Mouse (Mus musculus) gastrocnemius, postnatal 4 days (tissue): ENCODE measurements around the gene Cxcr2. TPM values are rescaled to one million over a fixed set of nuclear protein-coding genes. Genes with fewer than 3 reads are reported as not detected.
"Not testable (repeated sequence)": the region's sequence is repeated elsewhere in the genome, so short reads cannot be mapped to it uniquely, and the experiment has no call there.

ENCODE experiments used
- DNase-seq, 2 experiments: peaks; one replicate each; pipeline ENCODE4 v3.0.0; 2021 to 2022; ENCODE audit warnings: low spot score in 2 of 2, mixed read lengths in 2 of 2
- total RNA-seq, 2 experiments: library from RNA; stranded (reverse); gene quantifications; 2 replicates each; pipeline ENCODE4 v1.2.3; 2021

Gene Cxcr2
- total RNA-seq, 2 experiments from 2014 or later: 0.08 TPM; not detected in 1

- DNase-seq: no peak
These were observed 18.4 kb upstream of the Cxcr2 start for GRCm38 (mm10) chr1:74135326-74135950.

GRCm38 (mm10) chr1:74139415-74139814 lies 14.4 kb upstream of the Cxcr2 start:
- DNase-seq: no peak

- DNase-seq: no peak
These were observed 12.0 kb upstream of the Cxcr2 start for GRCm38 (mm10) chr1:74141781-74142180.

- no peak for DNase-seq
These were observed 4.5 kb upstream of the Cxcr2 start for GRCm38 (mm10) chr1:74149106-74149885.

GRCm38 (mm10) chr1:74150101-74150500 lies 3.7 kb upstream of the Cxcr2 start:
- no peak for DNase-seq

GRCm38 (mm10) chr1:74151091-74151490 lies 2.7 kb upstream of the Cxcr2 start:
- DNase-seq: no peak

GRCm38 (mm10) chr1:74155435-74156012 lies 1.7 kb downstream of the Cxcr2 start:
- DNase-seq: no peak

GRCm38 (mm10) chr1:74156381-74156910 lies 2.7 kb downstream of the Cxcr2 start:
- no peak for DNase-seq

- not testable (repeated sequence) for DNase-seq
These were observed 5.8 kb downstream of the Cxcr2 start for GRCm38 (mm10) chr1:74159613-74160012.

- DNase-seq: no peak
These were observed 6.2 kb downstream of the Cxcr2 start for GRCm38 (mm10) chr1:74160036-74160435.

GRCm38 (mm10) chr1:74167136-74167535 lies 13.3 kb downstream of the Cxcr2 start:
- DNase-seq: no peak

GRCm38 (mm10) chr1:74169721-74170120 lies 15.9 kb downstream of the Cxcr2 start:
- DNase-seq: no peak

GRCm38 (mm10) chr1:74172722-74173121 lies 18.9 kb downstream of the Cxcr2 start:
- DNase-seq: no peak

GRCm38 (mm10) chr1:74175731-74176130 lies 21.9 kb downstream of the Cxcr2 start:
- DNase-seq: no peak

GRCm38 (mm10) chr1:74178618-74179017 lies 24.8 kb downstream of the Cxcr2 start:
- DNase-seq: no peak

- no peak for DNase-seq
These were observed 26.0 kb downstream of the Cxcr2 start for GRCm38 (mm10) chr1:74179624-74180408.

GRCm38 (mm10) chr1:74181462-74181861 lies 27.7 kb downstream of the Cxcr2 start:
- no peak for DNase-seq

GRCm38 (mm10) chr1:74183006-74183405 lies 29.2 kb downstream of the Cxcr2 start:
- DNase-seq: no peak

- DNase-seq: no peak
These were observed 36.7 kb downstream of the Cxcr2 start for GRCm38 (mm10) chr1:74190471-74190870.

- DNase-seq: no peak
These were observed 38.9 kb downstream of the Cxcr2 start for GRCm38 (mm10) chr1:74192711-74193110.

- no peak for DNase-seq
These were observed 40.7 kb downstream of the Cxcr2 start, which contains the start of gene Cxcr1 for GRCm38 (mm10) chr1:74194445-74194844. Gene Cxcr1, minus strand, starts transcription at chr1:74194631.
